Mouse (Mus musculus) naive thymus-derived CD4-positive, alpha-beta T cell, adult 2 months (primary cell): Measurements from ENCODE around the gene Rngtt.
"Not testable (repeated sequence)": the region's sequence is repeated elsewhere in the genome, so short reads cannot be mapped to it uniquely, and the experiment has no call there.

ENCODE experiments used
- DNase-seq: peaks from one replicate; pipeline ENCODE4 v3.0.0-alpha.2; 2011; ENCODE audit warnings: low read depth

The Rngtt gene

GRCm38 (mm10) chr4:33441864-33442263 is 131.8 kb downstream of the Rngtt start:
- DNase-seq, result no peak

- DNase-seq, result no peak
Observed at GRCm38 (mm10) chr4:33446265-33446664, 136.2 kb downstream of the Rngtt start.

- no peak for DNase-seq
Observed at GRCm38 (mm10) chr4:33446881-33447280, 136.8 kb downstream of the Rngtt start.

- DNase-seq, result not testable (repeated sequence)
Observed at GRCm38 (mm10) chr4:33450356-33450755, 140.2 kb downstream of the Rngtt start.

DNA sequence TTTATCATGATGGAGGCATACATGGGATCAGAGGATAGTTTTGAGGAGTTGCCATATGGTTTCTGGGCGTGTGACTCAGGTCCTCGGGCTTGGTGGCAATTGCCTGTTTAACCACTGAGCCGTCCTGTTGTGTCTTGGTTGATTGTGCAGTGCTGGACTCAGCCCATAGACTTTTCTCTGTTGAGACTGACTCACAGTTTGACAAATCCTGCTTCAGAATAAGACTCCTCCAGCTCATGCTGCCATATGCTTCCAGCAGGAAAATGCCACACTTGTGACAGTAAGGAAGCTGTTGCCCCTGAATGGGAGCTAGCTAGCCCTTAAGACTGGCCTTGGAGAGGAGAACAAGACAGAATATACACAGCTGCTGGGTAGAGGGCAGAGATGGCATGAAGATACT is 149.7 kb downstream of the Rngtt start:
- DNase-seq, result no peak

DNA sequence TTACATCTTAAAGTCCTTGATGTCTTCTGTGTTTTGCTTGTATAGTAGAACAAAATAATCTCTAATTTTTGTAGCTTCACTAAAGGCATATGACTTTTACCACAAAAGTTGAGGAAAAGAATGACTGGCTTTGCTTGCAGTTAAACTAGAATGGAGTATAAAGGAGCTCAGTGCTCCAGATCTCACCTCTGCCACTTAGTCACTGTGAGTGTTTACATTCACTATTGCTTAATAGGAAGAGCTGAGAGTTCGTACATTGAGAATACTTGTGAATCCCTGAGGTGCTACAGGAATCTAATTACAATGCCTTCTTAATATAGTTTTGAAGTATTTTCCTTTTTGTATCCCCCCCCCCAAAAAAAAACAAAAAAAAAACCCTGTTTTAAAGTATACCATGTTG is 154.3 kb downstream of the Rngtt start:
- no peak for DNase-seq

GRCm38 (mm10) chr4:33465871-33466270 is 155.8 kb downstream of the Rngtt start:
- no peak for DNase-seq

- no peak for DNase-seq
Observed at GRCm38 (mm10) chr4:33466970-33467399, 156.9 kb downstream of the Rngtt start.

DNA sequence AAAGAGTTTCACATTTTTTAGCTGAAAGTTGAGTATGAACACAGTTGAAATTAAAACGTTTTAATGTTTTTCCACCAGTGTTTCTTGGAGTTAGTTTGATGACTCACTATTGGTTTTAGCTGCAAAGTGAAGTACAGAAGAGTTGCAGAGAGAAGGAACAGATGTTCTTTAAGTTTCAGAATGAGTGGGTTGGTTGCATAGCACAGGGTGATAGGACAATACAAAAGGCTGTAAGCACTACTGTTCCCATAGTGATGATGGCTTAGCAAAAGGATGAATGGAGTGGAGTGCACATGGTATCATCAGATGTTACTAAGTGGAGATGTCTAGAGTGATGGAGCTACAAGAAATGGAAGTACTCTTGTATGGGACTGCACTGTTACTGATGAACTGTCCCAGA is 157.5 kb downstream of the Rngtt start:
- no peak for DNase-seq

DNA sequence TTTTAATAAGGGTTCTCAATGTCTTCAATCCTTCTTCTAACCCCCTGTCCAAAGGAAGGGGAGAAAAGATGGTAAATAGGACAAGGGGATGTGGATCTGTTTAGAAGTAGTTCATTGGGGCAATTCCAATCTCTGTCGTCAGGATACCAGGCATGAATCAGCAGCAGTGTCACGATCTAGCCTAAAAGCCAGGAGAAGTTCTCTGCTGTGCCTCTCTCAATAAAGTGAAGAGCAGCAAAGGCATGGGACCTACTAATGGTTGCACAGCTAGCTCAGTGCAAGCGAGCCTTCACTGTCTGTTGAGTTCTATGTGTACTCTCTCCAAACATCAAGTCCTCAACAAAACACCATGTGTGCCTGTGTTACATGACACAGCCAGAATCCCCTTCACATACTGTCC is 158.0 kb downstream of the Rngtt start:
- no peak for DNase-seq

DNA sequence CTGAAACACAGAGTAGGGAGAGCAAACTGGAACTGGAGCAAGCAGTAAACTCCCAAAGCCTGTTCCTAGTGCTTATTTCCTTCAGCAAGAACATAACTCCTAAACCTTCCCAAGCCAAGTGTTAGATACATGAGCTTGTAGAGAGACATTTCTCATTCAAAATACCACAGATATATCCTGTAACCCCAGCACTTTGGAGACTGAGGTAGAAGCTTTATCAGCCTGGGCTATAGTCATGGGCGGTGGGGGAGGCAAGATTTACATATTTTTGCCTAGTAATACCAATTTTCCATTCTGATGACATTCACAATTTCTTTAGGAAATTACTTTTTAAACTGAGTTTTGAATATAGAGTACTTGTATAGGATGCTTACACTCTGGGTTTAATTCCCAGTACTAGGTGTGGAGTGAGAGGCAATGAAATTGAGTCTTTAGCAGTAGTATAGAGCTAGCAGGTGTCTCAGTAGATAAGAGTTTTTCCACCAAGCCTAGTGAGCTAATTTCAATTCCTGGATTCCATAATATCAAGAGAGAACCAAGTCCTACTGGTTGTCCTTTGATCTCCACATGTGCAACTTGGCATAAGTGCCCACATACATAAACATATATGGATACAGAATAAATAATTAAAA is 160.7 kb downstream of the Rngtt start:
- DNase-seq, result no peak

GRCm38 (mm10) chr4:33478011-33478785 is 168.1 kb downstream of the Rngtt start:
- DNase-seq, result no peak

DNA sequence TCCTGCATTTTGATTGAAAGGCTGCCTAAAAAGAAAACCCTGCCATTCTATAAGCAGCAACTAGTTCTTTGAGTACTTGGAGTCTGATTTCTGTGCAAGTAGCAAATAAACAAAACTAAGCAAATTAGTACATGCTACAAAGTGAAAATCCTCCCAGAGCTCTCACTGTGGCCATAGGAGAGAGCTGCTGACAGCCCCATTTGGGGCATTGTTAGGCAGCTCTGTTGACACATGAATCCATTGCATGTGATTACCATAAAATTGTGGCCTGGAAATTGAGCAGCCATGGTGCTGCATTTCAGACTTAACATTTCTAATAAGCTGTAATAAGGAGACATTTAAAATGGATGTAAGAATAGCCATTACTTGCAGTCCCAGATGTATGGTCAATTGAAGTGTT is 171.6 kb downstream of the Rngtt start:
- DNase-seq, result no peak

GRCm38 (mm10) chr4:33486050-33486449 is 175.9 kb downstream of the Rngtt start:
- no peak for DNase-seq

GRCm38 (mm10) chr4:33491108-33491507 is 181.0 kb downstream of the Rngtt start:
- DNase-seq, result no peak

GRCm38 (mm10) chr4:33494377-33494776 is 184.3 kb downstream of the Rngtt start:
- no peak for DNase-seq

DNA sequence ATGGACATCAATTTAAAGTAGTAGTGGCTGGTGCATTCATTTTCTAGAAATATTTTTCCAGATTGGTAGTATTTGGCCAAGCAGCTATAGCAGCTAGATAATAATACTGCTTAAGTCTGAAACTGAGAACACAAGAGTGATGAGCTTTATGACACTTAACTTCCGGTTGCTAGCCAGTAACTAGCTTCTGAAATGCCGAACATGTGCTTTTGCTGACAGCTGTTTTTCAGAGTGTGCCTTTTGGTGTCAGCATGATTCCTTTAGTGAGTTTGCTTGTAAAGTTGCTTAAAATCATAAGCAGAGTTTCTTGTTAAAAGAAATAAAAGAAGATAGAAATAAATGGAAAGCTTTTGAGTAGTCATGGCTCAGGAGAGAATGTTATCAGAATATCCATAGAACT is 186.9 kb downstream of the Rngtt start:
- DNase-seq, result no peak

DNA sequence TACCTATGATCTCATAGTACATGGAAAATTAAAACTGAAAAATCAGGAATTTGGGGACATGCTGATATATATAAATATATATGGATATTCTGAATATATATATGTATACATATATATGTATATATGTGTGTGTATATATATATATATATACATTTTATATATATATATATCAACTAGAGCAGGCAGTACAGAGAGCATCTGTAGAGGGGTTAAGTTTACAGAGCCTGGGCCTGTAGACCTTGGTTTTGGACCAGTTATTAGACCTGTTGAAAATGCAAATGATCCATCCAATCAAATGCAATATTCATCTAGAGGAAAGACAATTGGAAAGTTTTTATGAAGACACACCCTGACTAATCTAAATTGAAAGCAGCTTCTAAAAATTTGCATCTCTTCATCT is 187.5 kb downstream of the Rngtt start:
- DNase-seq, result no peak

- DNase-seq, result no peak
Observed at GRCm38 (mm10) chr4:33498160-33498874, 188.2 kb downstream of the Rngtt start.

- no peak for DNase-seq
Observed at GRCm38 (mm10) chr4:33506638-33507037, 196.5 kb downstream of the Rngtt start.

DNA sequence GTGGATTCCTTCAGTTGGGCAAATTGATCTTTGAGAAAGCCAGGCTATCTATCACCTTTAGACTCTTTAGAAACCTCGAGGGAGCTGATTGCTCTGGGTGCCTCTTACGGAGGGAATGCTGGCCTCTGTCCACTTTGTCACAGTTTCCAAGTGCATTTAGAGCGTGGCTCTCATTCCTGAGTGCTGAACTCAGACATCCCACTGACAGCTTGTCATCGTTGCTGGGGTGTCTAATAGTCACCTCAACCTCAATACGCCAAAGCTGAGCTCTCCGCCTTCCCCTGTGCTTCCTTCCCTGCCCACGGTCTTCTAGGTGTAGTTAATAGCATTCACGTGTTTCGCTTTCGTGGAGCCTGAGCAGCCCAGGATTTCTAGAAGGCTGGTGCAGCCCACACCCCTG is 200.4 kb downstream of the Rngtt start:
- no peak for DNase-seq

DNA sequence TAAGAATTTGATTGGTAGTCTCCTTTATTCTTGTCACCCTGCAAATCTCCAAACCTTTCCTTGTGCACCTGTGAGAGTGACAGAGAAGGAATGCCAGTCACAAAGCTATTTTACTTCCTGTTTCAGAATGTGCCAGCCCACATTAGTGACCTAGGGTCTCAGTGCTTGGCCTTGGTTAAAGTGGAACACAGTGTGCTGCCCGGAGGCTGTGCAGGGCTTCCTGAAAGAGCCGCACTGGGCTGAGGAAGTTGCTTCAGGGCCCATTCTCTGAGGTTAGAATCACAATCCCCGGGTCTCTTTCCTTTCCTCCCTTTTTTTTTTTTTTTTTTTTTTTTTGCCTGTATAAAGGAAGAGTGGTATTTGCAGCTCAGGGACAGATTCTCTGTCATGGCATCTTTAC is 203.3 kb downstream of the Rngtt start:
- DNase-seq, result no peak
